In genomic region chr11:93594033-93594432, GRCm38 (mm10) we compare ENCODE assay signal across 17 mouse cellular contexts.
DNase-seq lines count a peak whose midpoint lies in the region; ATAC-seq and TF ChIP-seq lines count a peak whose summit lies in the region.
"Had no signal": no experiment of that assay in that cellular context is flagged by ENCODE, and none has a peak within 500 bp of the region (broad histone marks: within the 10 kb centered on the region; RNA-seq: fewer than 3 reads in every experiment).

No protein-coding gene starts in this region.

- TF ChIP-seq POLR2A in brain, embryonic 14.5 days (IDR thresholded peaks at IDR 0.05; ENCODE audit: borderline replicate concordance, extremely low read depth, insufficient read depth, insufficient read length, poor library complexity, severe bottlenecking) = no peak

- WGBS in forebrain, embryonic 16.5 days = 37% methylated on average over 2 of the region's 2 CpGs
- WGBS in forebrain, embryonic 11.5 days = 29% methylated on average over 2 of the region's 2 CpGs

- H3K4me1 ChIP-seq in forebrain, embryonic 16.5 days (replicated peaks; ENCODE audit: control insufficient read depth, insufficient read depth, low read length) = no peaks in the 10 kb centered on the region
- H3K4me1 ChIP-seq in forebrain, embryonic 11.5 days (replicated peaks; ENCODE audit: control insufficient read depth, insufficient read depth, low read length) = no peaks in the 10 kb centered on the region
- H3K4me1 ChIP-seq: embryonic facial prominence, embryonic 15.5 days; neural tube, embryonic 13.5 days had no signal

- DNase-seq in forebrain, embryonic 11.5 days (ENCODE audit: low spot score) = no peak
- peak; percentile 7 for DNase-seq in kidney, postnatal 14 days
- no peak for DNase-seq in kidney, postnatal 25 days
- DNase-seq in brain, embryonic 14.5 days (ENCODE audit: low read depth) = peak; percentile 53
- peak; percentile 33 for DNase-seq in retina, embryonic 14.5 days (ENCODE audit: low spot score)
- no peak for DNase-seq in right cerebral cortex, postnatal 25 days
- DNase-seq: adrenal gland, postnatal 25 days; cerebellum, adult 2 months; heart, adult 2 months; left cerebral cortex, postnatal 4 days; lung, embryonic 14.5 days; right cerebral cortex, postnatal 4 days; thymus, postnatal 4 days had no signal

- TF ChIP-seq CTCF in brain, embryonic 14.5 days (IDR thresholded peaks at IDR 0.05; ENCODE audit: borderline replicate concordance, extremely low read depth, insufficient read depth, insufficient read length) = no peak

- no peaks in the 10 kb centered on the region for H3K27me3 ChIP-seq in forebrain, embryonic 16.5 days (replicated peaks; ENCODE audit: control insufficient read depth, insufficient read depth, low read length)
- no peaks in the 10 kb centered on the region for H3K27me3 ChIP-seq in forebrain, embryonic 11.5 days (ENCODE audit: control insufficient read depth, insufficient read depth, low read length)
- H3K27me3 ChIP-seq: embryonic facial prominence, embryonic 15.5 days; neural tube, embryonic 13.5 days had no signal

- H3K4me3 ChIP-seq in forebrain, embryonic 16.5 days (replicated peaks; ENCODE audit: low read length) = no peak overlapping the region
- no peak overlapping the region for H3K4me3 ChIP-seq in forebrain, embryonic 11.5 days (ENCODE audit: low read depth, low read length)
- H3K4me3 ChIP-seq: embryonic facial prominence, embryonic 15.5 days; heart, adult 2 months; neural tube, embryonic 13.5 days had no signal

- no peaks in the 10 kb centered on the region for H3K36me3 ChIP-seq in forebrain, embryonic 16.5 days (ENCODE audit: control insufficient read depth, insufficient read depth)
- no peaks in the 10 kb centered on the region for H3K36me3 ChIP-seq in forebrain, embryonic 11.5 days (ENCODE audit: control insufficient read depth, insufficient read depth, low read length)
- H3K36me3 ChIP-seq: embryonic facial prominence, embryonic 15.5 days; neural tube, embryonic 13.5 days had no signal

- no peak overlapping the region for H3K9ac ChIP-seq in forebrain, embryonic 16.5 days (replicated peaks; ENCODE audit: low read depth, low read length)
- H3K9ac ChIP-seq in forebrain, embryonic 11.5 days (ENCODE audit: low read length) = no peak overlapping the region
- H3K9ac ChIP-seq: embryonic facial prominence, embryonic 15.5 days; lung, embryonic 14.5 days; neural tube, embryonic 13.5 days had no signal

- H3K4me2 ChIP-seq in forebrain, embryonic 16.5 days (ENCODE audit: low read length) = no peak overlapping the region
- no peak overlapping the region for H3K4me2 ChIP-seq in forebrain, embryonic 11.5 days (ENCODE audit: low read depth, low read length, severe bottlenecking)
- H3K4me2 ChIP-seq: embryonic facial prominence, embryonic 15.5 days; lung, embryonic 14.5 days; neural tube, embryonic 13.5 days had no signal

- no peak overlapping the region for H3K27ac ChIP-seq in forebrain, embryonic 16.5 days (ENCODE audit: low read length)
- H3K27ac ChIP-seq in forebrain, embryonic 11.5 days (ENCODE audit: low read depth, low read length) = no peak overlapping the region
- H3K27ac ChIP-seq: embryonic facial prominence, embryonic 15.5 days; heart, adult 2 months; macrophage; neural tube, embryonic 13.5 days had no signal

- H3K9me3 ChIP-seq in forebrain, embryonic 16.5 days (ENCODE audit: control insufficient read depth, low read length) = no peaks in the 10 kb centered on the region
- H3K9me3 ChIP-seq in forebrain, embryonic 11.5 days (ENCODE audit: control insufficient read depth, low read length) = no peaks in the 10 kb centered on the region
- H3K9me3 ChIP-seq: embryonic facial prominence, embryonic 15.5 days; neural tube, embryonic 13.5 days had no signal

- peak; percentile 20; the same call in 1 of the 2 replicates for ATAC-seq in forebrain, embryonic 16.5 days
- no peak; the same call in 1 of the 2 replicates for ATAC-seq in forebrain, embryonic 11.5 days (replicated peaks; ENCODE audit: low FRiP score)

Comparison
In these comparisons a context has a peak if more than half of its experiments do, and no peak if none do; other contexts are left out.
1. DNase-seq: peak in kidney, postnatal 14 days (single experiment), brain, embryonic 14.5 days (single experiment) and retina, embryonic 14.5 days (single experiment); none in forebrain, embryonic 11.5 days (single experiment), kidney, postnatal 25 days (0 of 2) and right cerebral cortex, postnatal 25 days (single experiment).